Mouse (Mus musculus): ENCODE measurements around the gene Susd1. TPM values are rescaled to one million over a fixed set of nuclear protein-coding genes. Genes with fewer than 3 reads are reported as not detected.
A peak's percentile ranks its signal among the peaks of the same experiment; 100 is the strongest.

Gene Susd1
- polyA plus RNA-seq, 1 experiment from 2014 or later: 3.6 TPM

GRCm38 (mm10) chr4:59413428-59413827, 25.0 kb downstream of the Susd1 start:
- Histone ChIP-seq H3K27me3 (ENCODE audit: control insufficient read depth, insufficient read depth, low read length) (no peaks in the 10 kb centered on the region), H3K36me3 (ENCODE audit: control insufficient read depth, insufficient read depth, low read length) (no peaks in the 10 kb centered on the region), H3K27ac (replicated peaks in 1 of 2; ENCODE audit: control insufficient read depth in 1 of 2, insufficient read depth in 1 of 2, low read depth in 2 of 2, low read length in 2 of 2) (no peak overlapping the region), H3K4me3 (ENCODE audit: control insufficient read depth in 1 of 2, insufficient read depth in 1 of 2, low read depth in 1 of 2, low read length in 2 of 2) (no peak overlapping the region), H3K4me1 (ENCODE audit: control insufficient read depth in 2 of 2, insufficient read depth in 2 of 2, low read length in 2 of 2) (peaks cover 2 to 10% of the 10 kb centered on the region in 2 experiments; a peak in 2 of 4 replicates), H3K9ac (ENCODE audit: low read length) (no peak overlapping the region), H3K4me2 (ENCODE audit: low read length) (no peak overlapping the region), H3K9me3 (ENCODE audit: control insufficient read depth, low read length) (0 out of 2 replicates have a peak, but pooled peaks cover 2% of the 10 kb centered on the region)
- WGBS: 87% methylated on average over 5 of the region's 5 CpGs
- no peak for ATAC-seq (ENCODE audit: insufficient number of reproducible peaks, insufficient read depth, low FRiP score, low read depth)

- Histone ChIP-seq H3K4me2 (ENCODE audit: low read length) (no peak overlapping the region), H3K4me3 (ENCODE audit: control insufficient read depth in 1 of 2, insufficient read depth in 1 of 2, low read depth in 1 of 2, low read length in 2 of 2) (no peak overlapping the region), H3K27ac (replicated peaks in 1 of 2; ENCODE audit: control insufficient read depth in 1 of 2, insufficient read depth in 1 of 2, low read depth in 2 of 2, low read length in 2 of 2) (no peak overlapping the region), H3K9ac (ENCODE audit: low read length) (no peak overlapping the region), H3K27me3 (ENCODE audit: control insufficient read depth, insufficient read depth, low read length) (no peaks in the 10 kb centered on the region), H3K36me3 (ENCODE audit: control insufficient read depth, insufficient read depth, low read length) (no peaks in the 10 kb centered on the region), H3K4me1 (ENCODE audit: control insufficient read depth in 2 of 2, insufficient read depth in 2 of 2, low read length in 2 of 2) (peaks cover 2 to 10% of the 10 kb centered on the region in 2 experiments; a peak in 2 of 4 replicates), H3K9me3 (ENCODE audit: control insufficient read depth, low read length) (0 out of 2 replicates have a peak, but pooled peaks cover 2% of the 10 kb centered on the region)
- WGBS: 86% methylated on average over 9 of the region's 9 CpGs
- no peak for ATAC-seq (ENCODE audit: insufficient number of reproducible peaks, insufficient read depth, low FRiP score, low read depth)
These were observed 27.3 kb downstream of the Susd1 start for GRCm38 (mm10) chr4:59411153-59411552.

GRCm38 (mm10) chr4:59407766-59408165, 30.7 kb downstream of the Susd1 start:
- Histone ChIP-seq H3K27ac (replicated peaks in 1 of 2; ENCODE audit: control insufficient read depth in 1 of 2, insufficient read depth in 1 of 2, low read depth in 2 of 2, low read length in 2 of 2) (no peak overlapping the region), H3K27me3 (ENCODE audit: control insufficient read depth, insufficient read depth, low read length) (no peaks in the 10 kb centered on the region), H3K9ac (ENCODE audit: low read length) (no peak overlapping the region), H3K4me2 (ENCODE audit: low read length) (no peak overlapping the region), H3K36me3 (ENCODE audit: control insufficient read depth, insufficient read depth, low read length) (no peaks in the 10 kb centered on the region), H3K4me3 (ENCODE audit: control insufficient read depth in 1 of 2, insufficient read depth in 1 of 2, low read depth in 1 of 2, low read length in 2 of 2) (no peak overlapping the region), H3K9me3 (ENCODE audit: control insufficient read depth, low read length) (0 out of 2 replicates have a peak, but pooled peaks cover 2% of the 10 kb centered on the region), H3K4me1 (ENCODE audit: control insufficient read depth in 2 of 2, insufficient read depth in 2 of 2, low read length in 2 of 2) (peaks cover 9 to 18% of the 10 kb centered on the region in 2 experiments)
- ATAC-seq (ENCODE audit: insufficient number of reproducible peaks, insufficient read depth, low FRiP score, low read depth): no peak
- 80% methylated on average over 4 of the region's 4 CpGs for WGBS

- Histone ChIP-seq H3K4me3 (ENCODE audit: control insufficient read depth in 1 of 2, insufficient read depth in 1 of 2, low read depth in 1 of 2, low read length in 2 of 2) (no peak overlapping the region), H3K27me3 (ENCODE audit: control insufficient read depth, insufficient read depth, low read length) (no peaks in the 10 kb centered on the region), H3K4me2 (ENCODE audit: low read length) (peak overlapping the region; percentile 56), H3K4me1 (ENCODE audit: control insufficient read depth in 2 of 2, insufficient read depth in 2 of 2, low read length in 2 of 2) (peaks cover 7 to 13% of the 10 kb centered on the region in 2 experiments), H3K9me3 (ENCODE audit: control insufficient read depth, low read length) (0 out of 2 replicates have a peak, but pooled peaks cover 1% of the 10 kb centered on the region), H3K27ac (replicated peaks in 1 of 2; ENCODE audit: control insufficient read depth in 1 of 2, insufficient read depth in 1 of 2, low read depth in 2 of 2, low read length in 2 of 2) (peak overlapping the region; percentile 47 to 65), H3K36me3 (ENCODE audit: control insufficient read depth, insufficient read depth, low read length) (no peaks in the 10 kb centered on the region), H3K9ac (ENCODE audit: low read length) (0 out of 2 replicates have a peak overlapping the region, but pooled peaks have one; percentile 38)
- 17% methylated on average over 6 of the region's 6 CpGs for WGBS
- ATAC-seq (ENCODE audit: insufficient number of reproducible peaks, insufficient read depth, low FRiP score, low read depth): peak; percentile 68
These were observed 34.1 kb downstream of the Susd1 start for GRCm38 (mm10) chr4:59404375-59404774.

- H3K4me1 ChIP-seq (ENCODE audit: control insufficient read depth in 2 of 2, insufficient read depth in 2 of 2, low read length in 2 of 2): peaks cover 12 to 13% of the 10 kb centered on the region in 2 experiments
- no peaks in the 10 kb centered on the region for H3K27me3 ChIP-seq (ENCODE audit: control insufficient read depth, insufficient read depth, low read length)
- WGBS: 92% methylated on average over 10 of the region's 10 CpGs
- no peak for ATAC-seq (ENCODE audit: insufficient number of reproducible peaks, insufficient read depth, low FRiP score, low read depth)
- H3K9ac ChIP-seq (ENCODE audit: low read length): no peak overlapping the region
- H3K4me3 ChIP-seq (ENCODE audit: control insufficient read depth in 1 of 2, insufficient read depth in 1 of 2, low read depth in 1 of 2, low read length in 2 of 2): no peak overlapping the region
- no peaks in the 10 kb centered on the region for H3K36me3 ChIP-seq (ENCODE audit: control insufficient read depth, insufficient read depth, low read length)
- H3K4me2 ChIP-seq (ENCODE audit: low read length): no peak overlapping the region
- H3K9me3 ChIP-seq (ENCODE audit: control insufficient read depth, low read length): no peaks in the 10 kb centered on the region
- no peak overlapping the region for H3K27ac ChIP-seq (replicated peaks in 1 of 2; ENCODE audit: control insufficient read depth in 1 of 2, insufficient read depth in 1 of 2, low read depth in 2 of 2, low read length in 2 of 2)
These were observed 37.5 kb downstream of the Susd1 start for GRCm38 (mm10) chr4:59400931-59401330.

GRCm38 (mm10) chr4:59399343-59399742, 39.1 kb downstream of the Susd1 start:
- WGBS: 58% methylated on average over 4 of the region's 4 CpGs
- H3K9me3 ChIP-seq (ENCODE audit: control insufficient read depth, low read length): no peaks in the 10 kb centered on the region
- no peak overlapping the region for H3K4me3 ChIP-seq (ENCODE audit: control insufficient read depth in 1 of 2, insufficient read depth in 1 of 2, low read depth in 1 of 2, low read length in 2 of 2)
- H3K27me3 ChIP-seq (ENCODE audit: control insufficient read depth, insufficient read depth, low read length): no peaks in the 10 kb centered on the region
- no peak overlapping the region for H3K4me2 ChIP-seq (ENCODE audit: low read length)
- H3K9ac ChIP-seq (ENCODE audit: low read length): no peak overlapping the region
- ATAC-seq (ENCODE audit: insufficient number of reproducible peaks, insufficient read depth, low FRiP score, low read depth): no peak
- peaks cover 6 to 10% of the 10 kb centered on the region in 2 experiments for H3K4me1 ChIP-seq (ENCODE audit: control insufficient read depth in 2 of 2, insufficient read depth in 2 of 2, low read length in 2 of 2)
- no peaks in the 10 kb centered on the region for H3K36me3 ChIP-seq (ENCODE audit: control insufficient read depth, insufficient read depth, low read length)
- no peak overlapping the region for H3K27ac ChIP-seq (replicated peaks in 1 of 2; ENCODE audit: control insufficient read depth in 1 of 2, insufficient read depth in 1 of 2, low read depth in 2 of 2, low read length in 2 of 2)

DNA sequence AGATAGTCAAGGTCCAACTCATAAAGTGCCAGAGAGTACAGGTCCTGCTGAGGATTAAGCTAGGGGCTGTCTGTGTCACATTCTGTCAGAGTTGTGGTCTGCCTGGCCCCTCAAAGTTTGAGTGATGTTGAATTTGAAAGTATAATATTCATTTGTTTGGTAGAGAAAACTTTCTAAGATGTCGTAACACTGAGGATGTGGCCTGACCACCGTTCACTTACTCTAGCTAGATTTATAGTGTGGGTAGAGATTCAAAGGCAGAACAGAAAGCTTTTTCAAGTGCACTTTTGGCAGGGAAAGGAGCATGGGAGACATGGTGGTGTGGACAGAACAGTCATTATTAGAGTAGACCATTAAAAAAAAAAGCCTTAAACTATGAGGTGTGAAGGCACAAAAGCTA, 42.9 kb downstream of the Susd1 start:
- WGBS: 94% methylated on average over 2 of the region's 2 CpGs
- Histone ChIP-seq H3K9ac (ENCODE audit: low read length) (no peak overlapping the region), H3K27ac (replicated peaks in 1 of 2; ENCODE audit: control insufficient read depth in 1 of 2, insufficient read depth in 1 of 2, low read depth in 2 of 2, low read length in 2 of 2) (no peak overlapping the region), H3K36me3 (ENCODE audit: control insufficient read depth, insufficient read depth, low read length) (no peaks in the 10 kb centered on the region), H3K4me2 (ENCODE audit: low read length) (no peak overlapping the region), H3K9me3 (ENCODE audit: control insufficient read depth, low read length) (no peaks in the 10 kb centered on the region), H3K4me3 (ENCODE audit: control insufficient read depth in 1 of 2, insufficient read depth in 1 of 2, low read depth in 1 of 2, low read length in 2 of 2) (no peak overlapping the region), H3K27me3 (ENCODE audit: control insufficient read depth, insufficient read depth, low read length) (no peaks in the 10 kb centered on the region), H3K4me1 (ENCODE audit: control insufficient read depth in 2 of 2, insufficient read depth in 2 of 2, low read length in 2 of 2) (peaks cover 0 to 6% of the 10 kb centered on the region in 2 experiments; a peak in 2 of 4 replicates)
- no peak for ATAC-seq (ENCODE audit: insufficient number of reproducible peaks, insufficient read depth, low FRiP score, low read depth)

DNA sequence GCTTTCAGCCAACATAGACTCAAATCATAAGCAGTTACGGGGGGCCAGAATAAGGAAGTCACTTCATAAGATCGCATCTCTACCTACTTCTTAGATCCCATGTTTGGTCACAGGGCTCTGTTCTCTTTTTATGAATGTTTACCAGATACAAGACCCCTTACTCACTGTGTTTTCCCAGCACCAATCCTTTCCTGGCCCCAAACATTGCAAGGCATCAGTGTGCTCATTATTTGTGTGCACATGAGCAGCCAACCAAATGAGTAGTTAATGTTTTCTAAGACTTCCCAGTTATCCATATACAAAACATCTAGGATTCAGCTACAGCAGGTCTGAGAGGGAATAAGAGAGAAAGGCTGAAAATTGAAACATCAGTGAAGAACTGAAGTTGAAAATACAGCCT, 44.3 kb downstream of the Susd1 start:
- Histone ChIP-seq H3K27me3 (ENCODE audit: control insufficient read depth, insufficient read depth, low read length) (no peaks in the 10 kb centered on the region), H3K27ac (replicated peaks in 1 of 2; ENCODE audit: control insufficient read depth in 1 of 2, insufficient read depth in 1 of 2, low read depth in 2 of 2, low read length in 2 of 2) (no peak overlapping the region), H3K4me2 (ENCODE audit: low read length) (no peak overlapping the region), H3K9ac (ENCODE audit: low read length) (no peak overlapping the region), H3K4me3 (ENCODE audit: control insufficient read depth in 1 of 2, insufficient read depth in 1 of 2, low read depth in 1 of 2, low read length in 2 of 2) (no peak overlapping the region), H3K9me3 (ENCODE audit: control insufficient read depth, low read length) (no peaks in the 10 kb centered on the region), H3K4me1 (ENCODE audit: control insufficient read depth in 2 of 2, insufficient read depth in 2 of 2, low read length in 2 of 2) (peaks cover 0 to 3% of the 10 kb centered on the region in 2 experiments; a peak in 2 of 4 replicates), H3K36me3 (ENCODE audit: control insufficient read depth, insufficient read depth, low read length) (no peaks in the 10 kb centered on the region)
- no peak for ATAC-seq (ENCODE audit: insufficient number of reproducible peaks, insufficient read depth, low FRiP score, low read depth)
- 88% methylated on average over 2 of the region's 2 CpGs for WGBS

Measured in heart, embryonic 14.5 days (tissue).